Mouse (Mus musculus) urinary bladder, postnatal 10 days (tissue): ENCODE measurements around the gene Sept8.

Experiments used
- DNase-seq: peaks from one replicate; pipeline ENCODE4 v3.0.0; 2022; ENCODE audit warnings: low spot score

The Sept8 gene

DNA sequence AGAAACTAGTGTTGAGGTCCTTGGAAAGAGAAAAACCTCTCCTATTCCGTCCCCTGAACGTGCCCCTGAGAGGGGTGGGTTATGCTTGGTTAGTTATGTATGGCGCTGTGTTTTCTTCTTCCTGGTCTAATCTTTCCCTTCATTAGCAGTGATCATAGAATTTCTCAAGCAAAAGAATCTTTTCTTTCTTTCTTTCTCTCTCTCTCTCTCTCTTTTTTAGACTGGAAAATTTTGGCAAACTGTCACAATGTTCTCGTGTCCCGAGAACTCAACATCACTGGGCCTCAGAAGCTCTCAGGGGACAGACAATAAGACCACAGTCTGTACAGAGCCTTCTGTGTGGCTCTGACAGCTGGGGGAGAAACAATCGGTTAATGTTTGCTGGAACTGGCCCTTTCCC, 23.6 kb upstream of the Sept8 start:
- DNase-seq, result no peak

DNA sequence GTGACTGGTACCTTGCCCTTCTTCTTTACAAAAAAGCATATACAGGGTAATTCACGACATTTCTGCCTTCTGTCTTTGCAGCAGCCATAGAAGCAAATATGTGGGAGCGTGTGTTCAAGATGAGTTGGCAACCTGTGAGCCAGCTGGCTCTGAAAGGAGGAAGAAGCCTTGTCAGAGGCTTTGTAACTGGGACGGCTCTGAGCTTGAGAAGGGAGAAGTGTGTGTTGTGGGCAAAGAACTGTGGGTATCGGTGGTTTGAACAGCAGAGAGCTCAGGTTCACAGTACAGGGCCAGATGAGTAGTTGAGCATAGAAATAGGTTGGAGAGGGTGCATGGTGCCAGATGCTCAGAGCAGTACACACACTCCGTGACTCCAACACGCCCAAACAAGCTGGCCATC, 22.1 kb upstream of the Sept8 start:
- DNase-seq, result no peak

DNA sequence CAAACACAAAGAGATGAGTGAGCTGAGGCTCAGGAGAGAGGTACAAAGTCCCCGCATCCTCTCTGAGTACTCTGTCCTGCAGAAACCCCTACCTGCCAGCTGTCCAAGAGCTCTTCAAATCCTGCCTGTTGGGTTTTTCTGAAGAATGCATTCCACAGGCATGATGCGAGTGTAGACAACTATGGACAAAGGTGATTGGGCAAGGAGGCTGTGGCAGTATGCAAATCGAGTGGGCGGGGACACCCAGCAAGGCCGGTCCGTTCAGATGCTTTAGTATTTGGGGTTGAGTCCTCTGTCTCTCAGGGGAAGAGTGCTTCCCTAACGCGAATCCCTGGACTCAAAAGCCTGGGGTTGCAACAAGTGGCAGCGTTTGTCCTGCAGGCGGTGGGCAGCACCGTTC, 18.5 kb upstream of the Sept8 start:
- no peak for DNase-seq

DNA sequence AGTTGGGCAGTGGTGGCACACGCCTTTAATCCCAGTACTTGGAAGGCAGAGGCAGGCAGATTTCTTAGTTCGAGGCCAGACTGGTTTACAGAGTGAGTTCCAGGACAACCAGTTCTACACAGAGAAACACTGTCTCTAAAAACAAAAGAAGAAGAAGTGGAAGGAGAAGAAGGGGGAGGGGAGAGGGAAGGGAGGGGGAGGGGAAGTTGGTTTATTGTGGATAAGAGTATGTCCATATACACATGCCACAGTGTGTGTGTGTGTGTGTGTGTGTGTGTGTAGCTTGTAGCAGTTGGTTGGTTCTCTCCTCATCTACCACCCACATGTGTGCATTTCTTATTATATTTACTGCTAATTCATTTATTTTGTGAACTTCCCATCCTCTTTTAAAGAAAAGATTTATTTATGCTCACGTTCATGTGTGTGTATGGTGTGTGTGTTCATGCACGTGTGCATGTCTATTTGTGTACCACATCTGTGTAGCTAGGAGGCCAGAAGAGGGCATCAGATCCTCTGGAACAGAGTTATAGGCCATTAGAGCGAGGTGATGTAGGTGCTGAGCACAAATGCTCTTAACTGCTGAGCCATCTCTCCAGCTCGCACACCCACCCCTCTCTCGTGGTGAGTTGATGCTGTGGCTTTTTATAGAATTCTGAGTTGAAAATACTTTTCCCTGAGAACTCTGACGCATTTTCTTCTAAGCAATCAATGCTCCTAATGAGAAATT, 16.9 kb upstream of the Sept8 start:
- no peak for DNase-seq

DNA sequence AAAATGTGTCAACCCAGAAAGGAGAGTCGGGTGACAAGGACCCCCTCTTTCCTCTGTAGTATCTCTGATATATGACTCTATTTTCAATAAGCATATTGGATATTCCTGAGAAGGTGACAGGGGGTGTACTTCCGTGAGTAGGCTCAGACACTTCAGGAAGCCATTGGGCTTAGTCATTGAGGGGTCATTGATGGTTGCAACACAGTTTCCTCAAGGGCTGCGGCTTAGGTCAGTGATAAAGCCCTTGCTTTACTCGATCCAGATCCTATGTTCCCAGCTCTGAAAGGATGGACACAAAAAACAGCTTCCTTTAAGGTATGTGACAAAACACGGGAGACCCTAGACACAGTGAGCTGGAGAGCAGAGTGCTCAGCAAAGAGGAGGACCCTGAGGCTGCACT, 15.3 kb upstream of the Sept8 start:
- DNase-seq, result no peak

DNA sequence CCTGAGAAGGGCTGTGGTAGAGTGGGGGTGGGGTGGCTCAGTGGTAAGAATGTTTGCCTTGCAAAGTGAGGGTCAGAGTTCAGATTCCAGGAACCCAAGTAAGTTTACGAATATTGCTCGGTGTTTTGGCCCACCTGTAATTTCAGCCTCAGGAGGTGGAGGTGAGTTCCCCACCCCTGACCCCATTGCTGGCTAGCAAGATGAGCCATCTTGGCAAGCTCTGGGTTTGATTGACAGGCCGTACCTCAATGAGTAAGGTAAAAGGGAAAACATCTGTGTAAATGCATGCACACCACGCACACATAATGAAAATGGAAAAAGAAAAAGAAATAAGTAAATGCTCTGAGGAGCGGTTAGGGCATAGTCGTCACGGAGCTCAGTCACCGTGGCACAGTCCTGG, 14.7 kb upstream of the Sept8 start:
- no peak for DNase-seq

DNA sequence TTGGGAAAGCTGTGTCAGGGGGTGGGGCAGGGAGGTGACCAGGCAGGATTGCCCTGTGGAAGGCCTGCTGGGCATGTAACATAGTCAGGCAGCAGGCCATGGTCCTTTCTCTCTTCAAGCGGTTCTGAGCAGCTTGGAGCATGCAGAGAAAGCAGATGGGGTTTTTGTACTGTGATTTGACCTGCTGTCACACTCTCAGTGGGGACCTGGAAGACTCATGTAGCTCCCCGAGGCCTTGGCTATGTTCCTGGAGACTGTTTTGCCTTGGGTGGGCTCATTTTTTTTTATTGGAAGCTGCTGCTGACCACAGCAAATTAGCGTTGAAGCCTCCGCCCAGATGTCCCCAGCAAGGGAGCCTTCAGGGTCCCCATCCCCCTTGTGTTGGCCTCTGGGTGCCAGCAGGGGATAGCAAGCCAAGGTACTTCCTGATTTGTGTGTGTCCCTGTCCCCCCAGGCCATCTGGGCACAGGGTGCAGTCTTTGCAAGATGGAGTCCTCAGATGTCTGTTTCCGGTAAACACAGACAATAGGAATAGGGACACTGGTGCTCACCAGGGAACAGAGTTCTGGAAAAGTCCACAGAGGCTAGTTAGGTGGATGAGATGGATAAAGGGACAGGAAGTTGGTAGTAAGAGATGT, 13.9 kb upstream of the Sept8 start:
- DNase-seq, result no peak

DNA sequence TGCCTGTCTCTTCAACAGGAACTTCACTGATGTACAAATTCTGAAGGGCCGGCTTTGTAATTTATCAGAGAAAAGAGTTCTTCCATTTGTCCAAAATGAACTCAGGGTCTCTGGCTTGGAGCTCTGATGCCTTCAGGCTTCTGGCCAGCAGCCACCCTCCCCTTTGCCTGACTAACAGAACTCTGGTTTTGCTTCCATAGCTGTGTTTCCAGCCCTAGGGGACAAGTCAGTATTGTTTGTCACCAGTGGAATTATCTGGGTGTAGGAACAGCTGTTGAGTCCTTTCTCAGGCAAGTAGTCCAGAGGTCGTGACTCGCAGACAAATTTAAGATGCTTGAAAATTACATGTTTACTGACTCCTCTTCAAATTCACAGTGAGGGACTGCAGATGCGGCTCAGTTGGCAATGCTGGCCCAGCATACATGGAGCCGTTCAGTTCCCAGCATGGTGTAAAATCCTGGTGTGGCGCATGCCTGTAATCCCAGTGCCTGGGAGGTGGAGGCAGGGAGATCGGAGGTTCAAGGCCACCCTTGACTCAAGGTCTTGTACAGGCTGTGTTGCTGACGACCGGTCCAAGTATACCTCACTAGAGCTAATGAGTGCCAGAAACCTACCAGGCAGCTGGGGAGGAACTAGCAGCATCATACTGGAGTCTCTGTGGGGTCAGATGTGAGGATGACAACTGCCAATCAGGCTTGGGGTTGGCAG, 11.8 kb upstream of the Sept8 start:
- DNase-seq, result no peak

DNA sequence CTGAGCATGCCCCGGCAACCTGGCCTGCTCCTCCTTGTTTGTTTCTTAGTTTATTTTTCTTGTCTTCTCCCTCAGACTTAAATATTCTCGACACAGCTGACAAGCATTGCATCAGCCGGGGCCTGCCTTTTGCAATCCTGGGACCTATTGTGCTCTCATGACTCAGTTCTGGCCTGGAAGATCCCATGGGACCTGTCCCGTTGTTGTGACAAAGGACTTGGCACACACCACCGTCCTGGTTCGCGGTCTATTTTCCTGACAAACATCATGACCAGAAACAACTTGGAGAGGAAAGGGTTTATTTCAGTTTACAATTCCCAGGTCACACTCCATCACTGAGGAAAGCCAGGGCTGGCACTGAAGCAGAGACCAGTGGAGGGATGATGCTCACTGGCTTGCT, 10.9 kb upstream of the Sept8 start:
- no peak for DNase-seq

DNA sequence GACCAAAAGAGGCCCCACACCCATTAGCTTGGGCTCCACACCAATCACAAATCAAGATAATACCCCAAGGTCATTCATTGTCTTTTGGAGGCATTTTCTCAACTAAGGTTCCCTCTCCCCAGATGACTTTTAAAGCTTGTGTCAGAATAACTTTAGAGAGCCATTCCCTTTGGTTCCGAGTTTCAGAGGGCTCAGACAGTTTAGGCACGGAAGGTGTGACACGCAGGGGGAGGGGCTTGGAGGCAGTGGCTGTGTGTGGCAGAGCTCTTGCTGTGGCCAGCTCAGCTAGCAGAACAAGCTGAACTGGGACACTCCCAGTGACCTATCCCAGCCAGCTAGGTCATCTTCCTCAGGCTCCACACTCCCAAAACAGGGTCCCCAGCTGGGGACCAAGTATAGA, 10.5 kb upstream of the Sept8 start:
- no peak for DNase-seq

DNA sequence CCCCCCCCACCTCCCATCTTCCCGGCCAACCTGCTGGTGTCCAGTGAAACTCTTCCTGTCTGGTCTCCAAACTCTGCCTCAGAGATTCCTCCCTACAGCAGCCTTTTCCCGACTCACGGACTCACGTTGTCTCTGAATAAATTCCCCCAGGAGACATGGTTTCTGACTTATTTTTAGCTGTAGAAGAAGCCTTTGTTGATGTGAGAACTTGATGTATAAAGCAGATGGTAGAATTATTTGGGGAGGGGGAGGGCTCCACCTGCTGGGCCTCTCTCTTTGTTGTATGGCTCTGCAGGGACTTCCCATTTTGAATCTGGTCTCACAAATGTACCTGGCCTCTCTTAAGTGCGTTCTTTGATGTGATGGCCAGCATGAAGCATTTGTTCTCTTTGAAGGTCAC, 8.7 kb upstream of the Sept8 start:
- no peak for DNase-seq

DNA sequence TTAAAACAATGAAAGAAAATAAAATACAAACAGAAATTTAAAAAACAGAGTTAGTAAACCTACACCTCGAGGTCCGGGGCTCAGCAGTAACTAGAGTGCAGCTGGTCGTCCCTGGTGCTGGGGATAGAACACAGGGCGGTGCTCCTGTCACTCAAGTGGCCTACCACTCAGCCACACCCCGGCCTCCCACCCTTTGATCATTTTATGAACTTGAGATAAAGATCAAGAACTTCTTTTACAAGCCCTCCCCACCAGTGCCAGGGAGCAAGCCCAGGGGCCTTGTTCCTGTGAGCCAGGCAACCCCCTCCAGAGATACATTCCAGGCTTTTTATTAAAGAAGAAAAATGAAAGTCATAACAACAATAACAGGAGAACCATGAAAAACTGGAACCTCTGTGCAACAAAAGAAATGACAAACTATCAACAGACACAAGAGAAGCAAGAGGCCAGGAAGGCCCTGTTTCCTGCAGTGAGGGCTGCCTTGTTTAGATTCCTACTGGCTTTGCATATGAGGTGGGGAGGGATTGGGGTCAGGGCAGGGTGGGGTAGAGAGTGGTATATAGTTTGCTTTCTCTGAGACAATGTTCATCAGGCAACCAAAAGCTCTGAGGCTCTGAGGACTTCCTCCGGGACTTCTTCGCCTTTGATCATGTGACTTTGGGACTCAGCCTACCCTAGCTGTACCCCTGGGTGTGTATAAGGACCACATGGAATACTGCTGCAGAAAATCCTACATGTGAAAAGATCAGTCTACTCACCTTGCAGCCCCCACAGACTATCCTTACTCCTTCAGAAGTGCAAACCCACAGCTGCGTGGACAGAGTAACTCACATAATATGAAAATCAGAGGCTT, 2.1 kb upstream of the Sept8 start:
- no peak for DNase-seq

DNA sequence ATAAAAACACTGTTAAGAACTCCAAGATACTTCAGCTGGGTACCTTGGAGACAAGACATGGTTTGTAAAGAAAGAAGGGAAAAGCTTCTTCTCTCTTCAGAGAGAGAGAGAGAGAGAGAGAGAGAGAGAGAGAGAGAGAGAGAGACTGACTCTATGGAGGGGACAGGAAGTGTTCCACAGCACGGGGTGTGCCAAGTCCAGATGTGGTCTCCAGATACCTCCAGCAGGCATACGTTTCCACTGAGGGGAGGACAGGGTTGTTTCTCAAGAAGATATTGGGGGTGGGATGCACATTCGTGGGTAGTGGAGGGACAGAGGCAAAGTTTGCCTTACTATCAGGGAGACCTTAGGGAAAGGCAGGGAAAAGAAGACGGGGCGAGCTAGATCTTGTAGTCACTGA, 298 bp upstream of the Sept8 start:
- no peak for DNase-seq

DNA sequence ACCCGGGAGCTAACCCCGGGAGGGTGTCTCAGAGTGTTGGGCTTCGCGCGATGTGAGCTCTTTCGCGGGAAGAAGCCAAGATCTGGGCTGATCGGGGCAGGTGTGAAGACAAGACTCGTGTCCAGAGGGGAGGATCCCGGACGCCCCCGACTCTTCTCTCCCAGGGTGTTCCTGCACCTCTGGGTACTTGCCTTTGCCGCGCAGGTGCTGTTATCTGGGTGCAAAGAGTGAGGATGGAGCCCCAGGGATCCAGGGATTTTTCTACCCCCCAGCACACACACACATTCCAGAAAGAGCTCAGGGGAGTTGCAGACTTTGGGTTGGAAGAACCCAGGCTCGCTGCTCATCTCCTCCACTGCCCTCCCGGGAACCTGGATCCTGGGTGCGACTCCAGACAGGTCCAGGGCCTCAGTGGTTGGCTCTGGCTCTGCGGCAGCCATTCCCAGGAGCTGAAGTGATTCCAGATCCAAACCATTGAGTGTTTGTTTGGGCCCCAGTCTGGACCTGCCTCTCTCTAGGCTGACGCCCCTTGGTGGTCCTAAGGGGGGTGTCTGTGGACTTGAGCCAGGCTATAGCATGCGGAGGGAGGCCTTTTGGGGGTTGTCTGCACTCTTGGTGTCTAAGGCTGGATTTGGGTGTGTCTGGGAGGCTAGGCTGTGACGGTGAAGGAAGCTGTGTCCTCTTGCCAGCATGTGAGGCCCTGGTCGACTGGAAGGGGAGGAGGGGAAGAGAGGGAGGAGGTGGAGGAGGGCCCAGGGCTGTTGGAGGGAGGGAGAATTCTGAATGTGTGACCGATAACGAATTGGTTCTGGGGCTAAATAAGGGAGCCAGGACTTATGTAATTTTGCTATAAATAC, 1.3 kb downstream of the Sept8 start:
- DNase-seq, result no peak

DNA sequence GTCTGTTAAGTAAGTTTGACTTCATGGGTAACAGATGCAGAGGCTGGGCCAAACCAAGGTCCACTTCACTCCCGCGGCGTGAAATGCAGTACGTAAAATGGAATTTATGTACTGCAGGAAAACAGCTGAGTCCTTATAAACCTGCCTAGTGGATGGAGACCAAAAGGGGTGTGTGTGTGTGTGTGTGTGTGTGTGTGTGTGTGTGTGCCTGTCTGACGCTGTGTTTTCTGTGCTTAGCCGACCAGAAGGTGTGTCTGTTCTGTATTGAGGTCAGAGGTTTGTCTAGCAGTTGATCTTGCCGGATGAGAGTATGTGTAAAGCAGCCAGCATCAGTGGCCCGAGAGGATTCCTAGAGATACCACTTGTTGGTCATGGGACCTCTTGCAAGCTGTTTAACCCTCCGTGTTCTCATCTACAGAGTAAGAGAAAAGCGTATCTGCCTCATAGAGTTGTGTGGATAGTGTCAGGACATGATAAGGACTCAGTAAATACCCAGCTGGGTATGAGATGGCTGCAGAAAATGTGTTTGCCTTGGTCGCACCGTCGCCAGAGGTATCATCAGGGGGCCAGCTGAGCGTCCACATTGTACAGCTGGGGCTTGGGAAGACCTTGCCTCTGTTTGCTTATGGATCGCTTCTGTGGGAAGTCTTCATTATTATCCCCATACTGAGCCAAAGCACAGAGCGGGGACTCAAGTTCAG, 2.2 kb downstream of the Sept8 start:
- DNase-seq, result no peak

DNA sequence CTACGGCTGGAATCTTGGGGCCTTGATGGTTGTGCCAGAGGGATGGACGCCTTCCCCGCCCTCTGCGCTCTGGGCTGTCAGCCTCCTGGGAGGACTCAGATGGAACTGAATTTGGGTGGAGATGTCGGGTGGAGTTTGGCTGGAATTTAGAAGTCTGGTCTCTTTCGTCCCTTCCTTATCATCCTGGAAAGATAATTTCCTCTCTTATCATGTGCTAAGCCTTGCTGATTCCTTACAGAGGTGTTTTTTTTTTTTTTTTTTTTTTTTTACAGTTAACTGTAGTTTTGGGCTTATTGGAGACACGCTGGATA, 2.7 kb downstream of the Sept8 start:
- DNase-seq, result no peak

DNA sequence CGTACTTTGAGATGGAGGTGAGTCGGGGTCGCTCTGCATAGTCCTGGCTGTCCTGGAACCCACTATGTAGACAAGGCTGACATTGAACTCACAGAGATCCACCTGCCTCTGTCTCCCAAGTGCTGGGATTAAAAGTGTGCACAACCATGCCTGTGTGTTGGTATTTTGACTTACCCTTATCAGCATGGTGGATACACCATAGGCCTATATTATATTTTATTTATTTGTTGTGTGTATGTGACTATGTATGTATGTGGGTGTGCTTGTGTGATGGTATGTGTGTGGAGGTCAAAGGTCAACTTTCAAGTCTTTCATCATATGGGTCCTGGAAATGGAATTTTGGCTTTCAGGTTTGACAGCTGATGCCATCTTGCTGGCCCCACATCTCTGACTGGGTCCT, 3.3 kb downstream of the Sept8 start:
- no peak for DNase-seq

DNA sequence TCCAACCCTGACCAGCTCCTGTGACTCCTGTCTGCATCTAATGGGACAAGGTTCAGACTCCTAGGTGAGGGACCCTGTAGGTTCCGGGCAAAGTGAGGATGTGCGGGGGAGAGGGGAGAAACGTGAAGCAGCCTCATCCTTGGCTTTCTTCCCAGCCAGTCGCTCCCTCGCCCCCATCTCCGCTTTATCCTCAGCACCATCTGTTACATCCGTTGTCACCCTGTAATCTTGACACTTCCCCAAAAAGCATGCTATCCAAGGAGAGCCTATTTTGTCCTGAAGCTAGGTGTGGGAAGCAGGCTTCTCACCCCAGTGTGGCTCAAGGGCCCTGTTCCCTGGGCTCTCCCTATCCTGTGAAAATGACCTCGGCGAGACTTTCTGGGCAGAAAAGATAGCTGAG, 3.9 kb downstream of the Sept8 start:
- no peak for DNase-seq

DNA sequence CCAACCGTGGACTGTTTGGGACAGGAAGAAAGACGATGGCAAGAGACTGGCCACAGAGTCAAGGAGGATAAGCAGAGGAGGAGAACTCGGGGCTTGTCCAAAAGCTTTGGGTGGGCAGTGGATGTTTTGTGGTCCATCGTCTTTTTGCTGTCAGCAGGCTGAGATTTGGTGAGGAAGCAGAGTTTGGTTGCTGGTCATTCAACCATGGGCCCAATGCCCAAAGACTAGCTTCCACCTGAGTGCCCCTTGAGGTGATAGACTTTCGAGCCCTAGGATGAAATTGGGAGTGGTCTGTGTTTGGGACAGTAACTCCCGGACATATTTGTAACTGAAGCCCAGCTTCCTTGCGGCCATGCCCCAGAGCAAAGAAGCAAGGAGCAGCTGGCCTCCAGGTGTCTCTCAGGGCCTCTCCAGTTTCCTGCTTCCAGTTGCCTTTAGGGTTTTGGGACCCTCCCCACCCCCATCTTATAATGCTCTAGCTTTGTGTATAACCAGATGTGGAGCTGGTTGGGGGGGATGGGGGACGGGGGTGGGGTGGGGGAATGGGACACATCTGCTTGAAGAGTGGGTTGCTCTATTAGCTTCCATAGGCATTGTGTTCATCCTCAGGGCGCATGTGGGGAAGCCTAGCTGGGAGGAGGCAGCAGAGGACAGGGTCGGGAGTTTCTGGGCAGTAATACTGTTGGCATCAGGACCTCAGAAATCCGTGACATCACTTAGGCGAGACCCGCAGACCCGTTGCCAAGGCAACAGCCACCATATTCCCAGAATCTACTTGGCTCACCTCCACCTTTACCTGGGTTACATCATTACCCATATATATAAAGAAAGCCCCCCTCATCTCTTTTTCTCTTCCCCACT, 4.7 kb downstream of the Sept8 start:
- DNase-seq, result no peak

DNA sequence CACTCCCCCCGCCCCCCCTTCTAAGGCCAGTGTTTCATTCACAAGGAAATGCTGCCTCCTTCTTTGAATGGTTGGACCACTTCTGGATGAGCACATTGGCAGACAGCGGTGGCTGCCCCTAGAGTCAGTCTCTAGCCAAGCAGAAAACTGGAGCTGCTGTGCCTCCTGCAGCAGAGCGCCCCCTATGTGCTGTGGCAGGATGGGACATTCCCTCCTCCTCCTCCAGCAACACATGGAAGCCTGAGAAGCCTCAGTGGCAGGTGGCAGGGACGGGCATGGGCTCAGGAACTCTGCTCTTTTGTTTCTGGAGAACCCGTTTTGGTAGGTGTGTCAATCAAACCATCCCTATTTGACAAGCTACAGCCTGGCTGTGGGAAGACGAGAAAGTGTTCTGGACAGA, 5.8 kb downstream of the Sept8 start:
- no peak for DNase-seq
